Mouse (Mus musculus) layer of hippocampus, adult 11-12 months (tissue): ENCODE results near the gene Mmgt2.
"Not testable (repeated sequence)": the region's sequence is repeated elsewhere in the genome, so short reads cannot be mapped to it uniquely, and the experiment has no call there.

Experiments used
- DNase-seq: peaks from one replicate; pipeline ENCODE4 v3.0.0; 2022; ENCODE audit warnings: low spot score

Gene Mmgt2

DNA sequence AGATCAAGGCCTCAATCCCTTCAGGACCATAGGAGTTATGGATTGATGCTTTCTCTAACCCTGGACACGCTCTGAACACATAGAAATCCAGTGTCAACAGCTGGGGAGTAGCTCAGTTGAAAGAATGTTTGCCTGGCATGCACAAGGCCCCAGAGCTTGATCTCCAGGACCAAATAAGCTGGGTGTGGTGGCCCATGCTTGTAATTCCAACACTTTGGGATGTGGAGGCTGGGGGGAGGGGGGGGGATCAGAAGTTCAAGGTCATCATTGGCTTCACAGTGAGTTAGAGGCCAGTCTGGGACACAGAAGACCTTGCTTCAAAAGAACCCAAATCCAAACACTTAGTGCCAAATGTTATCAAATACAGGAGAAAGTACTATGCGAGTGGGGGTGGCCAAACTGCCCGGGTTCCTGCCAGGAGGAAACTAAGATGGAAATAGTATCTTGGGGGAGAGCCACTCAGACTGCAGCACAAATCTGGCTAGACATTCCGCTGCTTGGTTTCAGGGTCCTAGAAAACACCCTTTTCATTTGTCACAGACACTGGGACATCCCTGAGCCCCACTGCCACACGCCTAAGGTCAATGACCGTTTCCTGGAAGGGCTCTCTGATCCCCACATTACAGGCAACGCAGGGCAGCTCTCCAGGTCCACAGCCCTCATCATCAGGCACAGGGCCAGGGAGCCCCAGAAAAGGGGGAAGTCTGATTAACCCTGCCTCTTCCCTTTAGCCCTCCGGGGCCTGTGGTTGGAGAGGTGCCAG, 2.6 kb upstream of the Mmgt2 start:
- peak; percentile 50 for DNase-seq

GRCm38 (mm10) chr11:62646495-62646843, 2.0 kb upstream of the Mmgt2 start:
- DNase-seq: no peak

DNA sequence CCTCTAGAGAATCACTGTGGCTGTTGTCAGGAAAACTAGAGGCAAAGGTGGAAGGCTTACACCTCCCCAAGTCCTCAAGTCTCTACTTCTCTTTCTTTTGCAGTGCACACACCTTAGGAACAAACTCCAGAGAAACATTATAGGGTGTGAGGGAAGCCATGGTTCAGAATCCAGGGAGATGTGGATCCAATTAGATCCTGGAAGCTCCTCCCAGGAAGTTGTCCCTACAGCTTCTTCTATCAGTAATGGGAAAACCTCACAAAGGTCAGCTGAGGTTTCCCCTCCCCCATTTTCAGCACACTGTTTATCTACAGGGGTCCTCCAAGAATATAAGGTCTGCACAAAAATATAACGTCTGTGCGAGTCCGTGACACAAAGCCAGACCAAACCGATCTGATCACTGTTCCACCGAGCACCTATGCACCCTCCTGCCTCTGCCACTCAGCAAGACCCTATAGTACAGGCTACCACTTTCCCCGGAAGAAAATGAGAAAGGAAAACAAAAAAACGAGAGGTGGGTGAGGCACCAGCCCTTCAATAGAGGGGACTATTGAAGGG, 1.4 kb upstream of the Mmgt2 start:
- DNase-seq: no peak

DNA sequence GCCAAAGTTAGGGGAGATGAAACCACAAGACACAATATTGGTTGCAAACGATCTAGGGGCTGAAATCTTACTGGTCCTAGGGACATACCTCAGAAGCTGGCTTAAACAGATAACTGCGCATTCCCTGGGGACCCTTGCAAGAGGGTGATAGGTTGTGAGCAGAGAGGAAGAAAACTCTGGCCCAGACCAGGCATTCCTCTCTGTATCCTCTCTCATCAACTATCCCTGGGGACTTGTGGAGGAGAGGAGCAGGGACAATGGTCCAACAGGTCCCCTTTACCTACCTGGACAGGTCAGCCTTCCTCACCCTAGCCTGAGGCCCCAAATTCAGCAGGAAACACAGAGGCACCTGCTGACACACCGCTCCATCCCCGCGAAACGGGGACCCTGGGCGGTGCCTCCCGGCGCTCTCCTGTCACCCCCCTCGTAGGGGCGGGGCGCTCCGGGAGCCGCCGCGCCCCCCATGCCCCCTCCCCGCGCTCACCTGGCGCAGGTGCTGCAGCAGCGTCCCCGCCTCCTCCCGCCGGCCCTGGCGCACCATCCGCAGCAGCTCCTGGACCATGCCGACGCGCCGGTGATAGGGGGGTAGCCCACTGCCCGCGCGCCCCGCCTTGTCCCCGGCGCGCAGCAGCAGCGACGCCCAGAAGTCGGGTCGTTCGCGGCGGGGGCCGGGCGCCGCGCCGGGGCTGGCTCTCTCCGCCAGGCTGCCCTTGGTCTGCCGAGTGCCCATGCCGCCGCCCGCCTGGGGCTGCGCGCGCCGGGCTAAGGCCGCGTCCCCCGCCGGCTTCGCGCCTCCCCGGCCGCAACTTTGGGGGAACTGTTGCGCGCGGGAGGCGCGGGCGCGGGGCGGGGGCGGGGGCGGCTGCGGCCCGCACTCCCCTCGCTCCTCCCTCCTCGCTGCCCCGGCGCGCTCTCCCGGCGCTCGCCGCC, 538 bp upstream of the Mmgt2 start, which contains the start of gene Lrrc75a:
Gene Lrrc75a (minus strand): TSS at position 863 of the 930 bp plus-strand sequence.
- DNase-seq: no peak

- not testable (repeated sequence) for DNase-seq
Observed at GRCm38 (mm10) chr11:62649803-62650202, 1.3 kb downstream of the Mmgt2 start.

DNA sequence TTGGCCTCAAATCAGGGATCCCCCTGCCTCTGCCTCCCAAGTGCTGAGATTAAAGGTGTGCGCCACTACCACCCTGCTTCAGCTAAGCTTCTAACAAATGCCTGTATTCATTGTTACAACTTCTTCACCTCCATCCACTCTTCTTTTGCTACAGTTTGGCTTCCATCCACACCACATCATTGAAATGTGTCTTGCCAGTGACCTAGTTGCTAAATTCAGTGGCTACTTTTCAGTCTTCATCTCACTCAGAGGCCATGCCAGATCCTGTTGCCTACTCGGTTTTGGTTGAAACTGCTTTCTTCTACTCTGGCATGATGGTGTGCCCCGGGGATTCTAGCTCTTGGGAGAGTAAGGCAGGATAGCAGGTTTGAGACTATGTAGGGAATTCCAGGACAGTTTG, 3.1 kb downstream of the Mmgt2 start:
- DNase-seq: no peak

DNA sequence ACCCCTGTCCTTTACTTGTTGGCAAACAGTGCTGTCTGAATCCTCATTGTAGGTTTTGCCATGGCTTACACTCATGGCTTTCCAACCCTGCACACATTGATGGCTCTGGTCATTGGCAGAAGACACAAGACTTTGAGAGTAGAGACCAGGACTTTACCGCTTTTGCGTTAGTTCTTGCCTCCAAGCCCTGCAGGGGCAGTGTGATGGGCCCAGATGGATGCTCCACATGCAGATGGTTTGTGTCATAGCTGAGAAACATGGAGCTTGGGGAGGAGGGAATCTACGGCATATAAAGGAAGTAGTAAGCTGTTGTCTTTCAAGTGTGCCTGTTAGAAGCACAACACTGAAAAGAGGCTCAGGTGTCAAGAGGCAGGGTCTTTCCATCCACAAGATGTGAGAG, 3.6 kb downstream of the Mmgt2 start:
- no peak for DNase-seq

GRCm38 (mm10) chr11:62660885-62661284, 12.4 kb downstream of the Mmgt2 start:
- no peak for DNase-seq

DNA sequence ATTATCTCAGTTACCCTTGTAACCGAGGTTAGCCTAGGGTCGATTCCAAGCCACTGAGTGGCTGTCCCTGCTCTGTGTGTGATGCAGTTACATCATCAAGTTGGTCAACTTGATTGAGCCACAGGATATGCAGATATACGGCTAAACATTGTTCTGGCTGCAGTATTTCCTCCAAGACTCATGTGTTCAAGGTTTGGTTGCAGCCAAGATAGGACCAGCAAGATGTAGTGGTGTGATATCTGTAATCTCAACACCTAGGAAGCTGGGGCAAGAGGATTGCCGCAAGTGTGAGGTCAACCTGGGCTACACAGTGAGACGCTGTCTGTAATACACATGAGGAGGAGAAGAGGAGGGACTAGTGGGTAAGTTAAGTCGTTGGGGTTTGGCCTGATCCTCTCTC, 15.8 kb downstream of the Mmgt2 start:
- DNase-seq: no peak

DNA sequence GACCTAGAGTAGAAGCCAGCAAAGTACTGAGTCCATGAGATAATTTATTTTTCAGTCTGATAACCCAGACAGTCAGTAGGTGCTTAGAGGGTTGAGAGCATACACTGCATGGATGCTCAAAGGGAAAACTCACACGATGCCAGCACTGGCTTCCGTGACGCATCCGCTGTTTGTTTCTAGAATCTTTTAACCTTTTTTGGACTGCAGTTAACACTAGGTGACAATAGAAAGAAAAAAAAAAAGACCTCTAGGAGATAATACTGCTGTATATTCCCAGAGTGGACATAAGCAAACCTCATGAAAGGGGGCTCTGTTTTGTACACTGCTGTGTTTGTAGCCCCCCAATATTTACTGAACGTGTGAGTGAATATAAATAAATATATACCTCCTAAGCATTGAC, 20.5 kb downstream of the Mmgt2 start:
- no peak for DNase-seq

- DNase-seq: peak; percentile 46
Observed at GRCm38 (mm10) chr11:62669471-62669870, 21.0 kb downstream of the Mmgt2 start.

- no peak for DNase-seq
Observed at GRCm38 (mm10) chr11:62670006-62670405, 21.5 kb downstream of the Mmgt2 start.

DNA sequence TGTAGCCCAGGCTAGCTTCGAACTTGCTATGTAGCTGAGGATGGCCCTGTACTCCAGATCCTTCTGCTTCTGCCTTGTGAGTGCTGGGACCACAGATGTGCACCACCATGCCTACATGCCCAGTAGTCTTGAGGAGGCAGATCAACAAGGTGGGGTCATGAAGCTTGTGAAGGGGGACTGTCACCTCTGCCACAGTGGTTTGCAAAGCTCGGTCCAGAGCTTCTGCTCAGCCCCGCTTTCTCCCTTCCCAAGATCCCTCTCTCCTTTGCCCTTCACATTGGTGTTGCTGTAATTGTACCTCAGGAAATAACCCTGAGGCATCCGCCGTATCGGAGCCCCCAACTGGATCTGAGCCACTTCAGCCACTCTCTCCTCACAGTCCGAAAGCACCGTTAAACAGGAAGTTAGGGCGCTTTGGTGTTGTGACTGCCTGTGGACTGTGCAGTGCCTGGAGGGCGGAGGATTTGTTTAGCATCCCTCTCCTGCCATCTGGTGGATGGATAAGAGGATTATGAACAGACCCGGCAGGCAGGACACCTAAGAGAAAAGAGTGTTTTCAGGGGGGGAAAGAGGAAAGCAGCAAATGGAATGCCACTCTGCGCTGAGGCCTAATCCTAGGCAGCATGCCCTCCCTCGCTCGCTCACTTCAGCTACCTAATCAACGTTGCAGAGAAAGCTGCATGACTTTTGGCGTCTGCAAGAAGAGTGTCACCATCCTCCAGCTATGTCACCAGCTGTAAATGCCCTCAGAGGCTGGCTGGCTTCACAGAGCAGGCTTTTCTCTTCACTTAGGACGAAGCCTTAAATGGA, 27.2 kb downstream of the Mmgt2 start:
- peak; percentile 80 for DNase-seq

- DNase-seq: no peak
Observed at GRCm38 (mm10) chr11:62676290-62676596, 27.8 kb downstream of the Mmgt2 start.

DNA sequence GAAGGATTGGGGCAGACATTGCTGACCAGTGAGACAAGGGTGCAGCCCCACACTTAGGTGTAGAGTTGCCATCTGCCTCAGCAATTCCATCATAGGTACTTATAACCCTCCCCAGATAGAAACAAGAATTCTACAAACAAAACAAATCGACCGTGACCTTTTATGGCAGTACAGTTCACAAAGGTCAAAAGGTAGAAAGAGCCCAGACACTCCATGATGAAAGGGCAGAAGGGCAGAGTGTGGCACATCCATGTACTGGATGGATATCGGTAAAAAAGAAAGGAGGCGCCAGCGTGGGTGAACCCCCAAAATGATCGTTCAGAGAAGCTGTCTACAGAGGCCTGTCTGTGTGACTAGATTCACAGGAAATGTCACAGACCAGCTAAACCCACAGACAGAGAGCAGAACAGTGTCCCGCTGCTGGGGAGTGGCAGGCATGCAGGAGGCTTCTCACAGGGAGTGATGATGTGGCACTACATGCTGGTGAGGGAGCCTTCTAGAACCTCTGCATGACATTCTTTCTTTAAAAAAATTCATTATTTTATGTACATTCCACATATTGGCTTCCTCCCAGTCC, 30.4 kb downstream of the Mmgt2 start:
- DNase-seq: no peak

DNA sequence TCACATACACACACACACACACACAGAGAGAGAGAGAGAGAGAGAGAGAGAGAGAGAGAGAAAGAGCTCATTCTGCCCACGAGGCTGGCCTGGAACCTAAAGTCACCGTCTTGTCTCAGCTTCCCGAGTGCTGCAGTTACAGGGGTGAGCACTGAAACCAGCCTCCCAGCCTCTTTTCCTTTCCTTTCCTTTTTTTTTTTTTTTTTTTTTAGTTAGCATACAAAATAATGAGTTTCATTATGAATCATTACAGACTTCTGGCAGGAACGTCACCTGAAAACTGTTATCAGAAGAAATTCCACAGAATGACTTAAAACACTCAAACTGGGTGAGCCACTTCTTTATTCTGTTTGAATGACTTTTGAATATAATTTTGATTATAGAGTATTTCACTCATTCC, 31.5 kb downstream of the Mmgt2 start:
- no peak for DNase-seq

GRCm38 (mm10) chr11:62691592-62691991, 43.1 kb downstream of the Mmgt2 start:
- no peak for DNase-seq

- DNase-seq: peak; percentile 44
Observed at GRCm38 (mm10) chr11:62693299-62694184, 45.1 kb downstream of the Mmgt2 start.

- no peak for DNase-seq
Observed at GRCm38 (mm10) chr11:62695126-62695525, 46.7 kb downstream of the Mmgt2 start.

DNA sequence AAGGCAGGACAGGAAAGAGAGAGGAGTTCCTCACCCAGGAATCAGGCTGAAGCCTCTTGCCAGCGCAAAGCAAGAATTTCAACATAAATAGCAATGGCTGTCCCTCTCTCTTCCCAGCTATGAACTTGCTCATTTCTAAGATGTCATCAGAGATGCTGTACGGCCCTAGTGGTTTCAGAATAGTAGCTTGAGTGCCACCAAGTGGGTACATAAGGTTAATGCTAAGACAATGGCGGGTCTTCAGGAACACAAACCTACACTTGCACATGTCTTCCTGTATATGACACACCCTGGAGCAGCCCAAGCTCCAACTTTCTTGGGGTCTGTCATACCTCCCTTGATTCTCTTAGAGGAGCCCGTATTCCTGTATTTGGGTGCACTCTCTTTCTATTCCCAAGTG, 51.3 kb downstream of the Mmgt2 start:
- no peak for DNase-seq

DNA sequence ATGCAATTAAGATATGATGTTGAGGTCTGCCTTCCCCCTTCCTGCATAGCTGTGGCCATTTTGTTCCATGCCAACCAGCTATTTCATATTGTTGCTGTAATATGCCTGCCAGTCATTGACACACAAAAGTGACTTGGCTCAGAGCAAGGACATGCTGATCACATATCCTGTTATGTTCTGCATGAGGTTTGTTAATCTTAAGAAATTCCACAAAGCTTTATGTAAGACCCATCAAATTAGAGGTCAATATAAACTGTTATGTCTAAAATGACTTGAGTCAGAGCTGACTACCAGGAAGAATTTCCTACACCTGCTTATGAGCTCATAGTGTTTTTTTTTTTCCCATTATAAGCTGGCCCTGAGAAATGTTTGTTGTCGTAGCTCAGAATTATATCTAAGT, 52.8 kb downstream of the Mmgt2 start:
- no peak for DNase-seq
